Mouse (Mus musculus): ENCODE measurements around the gene Gm5862. TPM values are rescaled to one million over a fixed set of nuclear protein-coding genes. Genes with fewer than 3 reads are reported as not detected.

Gm5862 gene
- polyA plus RNA-seq, 1 experiment from 2014 or later = not detected

Other genes with a start within 250 kb of the Gm5862 start
- gene Gm21663, start 80.5 kb downstream of the Gm5862 start, polyA plus RNA-seq (2014; fragmentation: Nextera tagmentation; extraction: Ambion mirVana) = 0.06 and 0.20 TPM in 2 replicates
- 0.07 TPM in 1 of 2 replicates, not detected in the other for gene Gm21671, start 68.5 kb downstream of the Gm5862 start, polyA plus RNA-seq (2014; fragmentation: Nextera tagmentation; extraction: Ambion mirVana)
- 0.16 and 0.27 TPM in 2 replicates for gene Gm21680, start 50.3 kb downstream of the Gm5862 start, polyA plus RNA-seq (2014; fragmentation: Nextera tagmentation; extraction: Ambion mirVana)
- 0.23 and 0.26 TPM in 2 replicates for gene Gm21698, start 34.3 kb downstream of the Gm5862 start, polyA plus RNA-seq (2014; fragmentation: Nextera tagmentation; extraction: Ambion mirVana)
- 0.31 TPM in 1 of 2 replicates, not detected in the other for gene Gm1979, start 18.1 kb downstream of the Gm5862 start, polyA plus RNA-seq (2014; fragmentation: Nextera tagmentation; extraction: Ambion mirVana)
- gene Speer4a, start 16.6 kb upstream of the Gm5862 start, polyA plus RNA-seq (2014; fragmentation: Nextera tagmentation; extraction: Ambion mirVana) = not detected in 2 replicates
- 0.07 TPM in 1 of 2 replicates, not detected in the other for gene Gm7347, start 35.7 kb upstream of the Gm5862 start, polyA plus RNA-seq (2014; fragmentation: Nextera tagmentation; extraction: Ambion mirVana)
- not detected in 2 replicates for gene Gm10471, start 66.4 kb upstream of the Gm5862 start, polyA plus RNA-seq (2014; fragmentation: Nextera tagmentation; extraction: Ambion mirVana)
- not detected in 2 replicates for gene 5031410I06Rik, start 82.4 kb upstream of the Gm5862 start, polyA plus RNA-seq (2014; fragmentation: Nextera tagmentation; extraction: Ambion mirVana)
- gene Gm10220, start 98.5 kb upstream of the Gm5862 start, polyA plus RNA-seq (2014; fragmentation: Nextera tagmentation; extraction: Ambion mirVana) = not detected in 2 replicates
- gene Gm7361, start 234.8 kb upstream of the Gm5862 start, polyA plus RNA-seq (2014; fragmentation: Nextera tagmentation; extraction: Ambion mirVana) = 0.15 TPM in 1 of 2 replicates, not detected in the other

All from heart, embryonic 11.5 days (tissue).